In genomic region chr7:101973730-101974129, GRCm38 (mm10) we compare ENCODE assay signal across 11 mouse cellular contexts. TPM values are rescaled to one million over a fixed set of nuclear protein-coding genes. Genes with fewer than 3 reads are reported as not detected.
DNase-seq lines count a peak whose midpoint lies in the region; ATAC-seq and TF ChIP-seq lines count a peak whose summit lies in the region.
"Had no signal": no experiment of that assay in that cellular context is flagged by ENCODE, and none has a peak within 500 bp of the region (broad histone marks: within the 10 kb centered on the region; RNA-seq: fewer than 3 reads in every experiment).

No protein-coding gene starts in this region.

- H3K4me2 ChIP-seq in embryonic facial prominence, embryonic 12.5 days (replicated peaks) = peak overlapping the region; percentile 28
- peak overlapping the region; percentile 77 for H3K4me2 ChIP-seq in limb, embryonic 13.5 days (replicated peaks)

- 32% methylated on average over 3 of the region's 3 CpGs for WGBS in embryonic facial prominence, embryonic 12.5 days
- 19% methylated on average over 3 of the region's 3 CpGs for WGBS in limb, embryonic 13.5 days

- DNase-seq in gastrocnemius, adult 2 months = no peak
- no peak for DNase-seq in gastrocnemius, adult 18-20 months (ENCODE audit: low spot score)
- peak; percentile 40 for DNase-seq in 3T3-L1 (ENCODE audit: low read depth, low spot score)
- DNase-seq in right cerebral cortex, postnatal 36 days (ENCODE audit: low spot score in 2 of 2) = no peak
- no peak for DNase-seq in gastrocnemius, postnatal 14 days
- DNase-seq in right cerebral cortex, adult 18-20 months = no peak
- DNase-seq: B cell, adult 2 months had no signal

- H3K27me3 ChIP-seq in embryonic facial prominence, embryonic 12.5 days = no peaks in the 10 kb centered on the region
- H3K27me3 ChIP-seq in limb, embryonic 13.5 days = no peaks in the 10 kb centered on the region

- ATAC-seq in embryonic facial prominence, embryonic 12.5 days (ENCODE audit: insufficient number of reproducible peaks, insufficient read depth, low FRiP score, low TSS enrichment) = no peak
- no peak for ATAC-seq in limb, embryonic 13.5 days (ENCODE audit: low FRiP score, low read depth)

- TF ChIP-seq CTCF in gastrocnemius, adult 2 months (IDR thresholded peaks at IDR 0.05) = no peak

- intact Hi-C loops in gastrocnemius, adult 2 months (cut with DNase I) = loop anchor here (5.0 kb wide), 1 partner anchor 136 kb away; the partner anchor contains the start of gene Inppl1
- intact Hi-C loops in gastrocnemius, postnatal 14 days (cut with DNase I; ENCODE audit: low total_unique reads) = loop anchor here (5.0 kb wide), 1 partner anchor 36 kb away; no protein-coding TSS in a partner anchor

- H3K36me3 ChIP-seq in embryonic facial prominence, embryonic 12.5 days = peaks cover 10% of the 10 kb centered on the region; the same call in 1 of the 2 replicates
- H3K36me3 ChIP-seq in limb, embryonic 13.5 days = peaks cover 22% of the 10 kb centered on the region

- H3K27ac ChIP-seq in gastrocnemius, adult 2 months = peak overlapping the region; percentile 98
- peak overlapping the region; percentile 86 for H3K27ac ChIP-seq in embryonic facial prominence, embryonic 12.5 days
- peak overlapping the region; percentile 79 for H3K27ac ChIP-seq in limb, embryonic 13.5 days
- H3K27ac ChIP-seq: heart, embryonic 10.5 days had no signal

- H3K9ac ChIP-seq in embryonic facial prominence, embryonic 12.5 days = no peak overlapping the region
- no peak overlapping the region; the same call in 1 of the 2 replicates for H3K9ac ChIP-seq in limb, embryonic 13.5 days

- H3K4me1 ChIP-seq in embryonic facial prominence, embryonic 12.5 days = peaks cover 46% of the 10 kb centered on the region
- H3K4me1 ChIP-seq in limb, embryonic 13.5 days = peaks cover 46% of the 10 kb centered on the region

- H3K4me3 ChIP-seq in gastrocnemius, adult 2 months = no peak overlapping the region
- H3K4me3 ChIP-seq in embryonic facial prominence, embryonic 12.5 days = 0 out of 2 replicates have a peak overlapping the region, but pooled peaks have one; percentile 13
- H3K4me3 ChIP-seq in limb, embryonic 13.5 days = no peak overlapping the region
- H3K4me3 ChIP-seq: heart, embryonic 10.5 days; layer of hippocampus, adult 2 months had no signal

- no peaks in the 10 kb centered on the region for H3K9me3 ChIP-seq in embryonic facial prominence, embryonic 12.5 days
- no peaks in the 10 kb centered on the region for H3K9me3 ChIP-seq in limb, embryonic 13.5 days
- H3K9me3 ChIP-seq: heart, embryonic 10.5 days had no signal

RNA-seq across cellular contexts. Expression of gene Numa1, which starts 39.8 kb away (rescaled TPM):
- 10 to 100 TPM; 47.1 to 53.6 TPM for total RNA-seq in gastrocnemius, adult 2 months (2021)
- 10 to 100 TPM; 53.5 to 57.4 TPM for total RNA-seq in gastrocnemius, adult 18-20 months (2021)
- polyA plus RNA-seq in embryonic facial prominence, embryonic 12.5 days (2016; fragmentation: Nextera tagmentation; extraction: Ambion mirVana) = 115 and 119 TPM in 2 replicates
- polyA plus RNA-seq in limb, embryonic 13.5 days (2015; fragmentation: Nextera tagmentation; extraction: Ambion mirVana) = 85.7 and 96.2 TPM in 2 replicates
- total RNA-seq in gastrocnemius, postnatal 14 days (2021) = 10 to 100 TPM; 53.0 to 53.3 TPM

RNA-seq across cellular contexts. Expression of gene Lrrc51, which starts 40.0 kb away (rescaled TPM):
- total RNA-seq in gastrocnemius, adult 2 months (2021) = 1 to 10 TPM; 4.1 to 4.2 TPM
- 1 to 10 TPM; 4.0 to 4.3 TPM for total RNA-seq in gastrocnemius, adult 18-20 months (2021)
- polyA plus RNA-seq in embryonic facial prominence, embryonic 12.5 days (2016; fragmentation: Nextera tagmentation; extraction: Ambion mirVana) = 8.8 and 9.8 TPM in 2 replicates
- 8.2 and 13.4 TPM in 2 replicates for polyA plus RNA-seq in limb, embryonic 13.5 days (2015; fragmentation: Nextera tagmentation; extraction: Ambion mirVana)
- total RNA-seq in gastrocnemius, postnatal 14 days (2021) = 1 to 10 TPM; 3.6 to 3.7 TPM

RNA-seq across cellular contexts. Expression of gene Il18bp, which starts 44.8 kb away (rescaled TPM):
- total RNA-seq in gastrocnemius, adult 2 months (2021) = 1 to 10 TPM; 1.9 to 2.3 TPM
- 1 to 10 TPM; 1.5 to 2.3 TPM for total RNA-seq in gastrocnemius, adult 18-20 months (2021)
- 3.6 and 3.8 TPM in 2 replicates for polyA plus RNA-seq in embryonic facial prominence, embryonic 12.5 days (2016; fragmentation: Nextera tagmentation; extraction: Ambion mirVana)
- 3.6 and 3.9 TPM in 2 replicates for polyA plus RNA-seq in limb, embryonic 13.5 days (2015; fragmentation: Nextera tagmentation; extraction: Ambion mirVana)
- total RNA-seq in gastrocnemius, postnatal 14 days (2021) = 1 to 10 TPM; 1.1 to 1.4 TPM
